Mouse (Mus musculus): ENCODE data around the gene Coq9.

DNA sequence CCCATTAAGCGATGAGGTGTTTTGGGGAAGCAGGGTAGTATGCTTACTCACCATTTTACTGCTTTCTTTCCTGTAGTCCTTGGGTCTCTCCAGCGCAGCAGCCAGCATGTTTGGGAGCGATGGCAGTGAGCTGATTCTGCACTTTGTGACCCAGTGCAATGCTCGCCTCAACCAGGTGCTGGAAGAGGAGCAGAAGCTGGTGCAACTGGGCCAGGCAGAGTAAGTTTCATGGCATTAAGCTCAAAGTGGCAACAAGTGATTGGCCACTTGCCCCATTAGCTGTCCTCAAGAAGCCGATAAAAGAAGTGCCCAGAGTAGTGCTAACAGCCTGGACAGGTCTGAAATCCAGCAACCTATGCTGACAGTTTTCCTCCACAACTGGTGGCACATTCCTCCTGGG is 11.9 kb downstream of the Coq9 start:
- TF ChIP-seq CTCF (IDR thresholded peaks at IDR 0.05; ENCODE audit: control insufficient read depth, insufficient read depth, low read length) (no peak), POLR2A (IDR thresholded peaks at IDR 0.05; ENCODE audit: borderline replicate concordance, control insufficient read depth, low read depth, low read length) (no peak)

Data from bone marrow, adult 2 months (tissue).